Mouse (Mus musculus) brain, embryonic 14.5 days (tissue): ENCODE data around the gene Galntl5.

Experiments
- CTCF ChIP-seq: fragments of 200-500 bp; IDR thresholded peaks from 2 replicates; pipeline ENCODE4 v1.5.1; 2012; ENCODE audit warnings: inconsistent platforms, mild to moderate bottlenecking, moderate library complexity, borderline replicate concordance; ENCODE audit not compliant: insufficient read depth, insufficient read length; ENCODE audit errors: extremely low read depth
- POLR2A ChIP-seq: fragments of 200-500 bp; IDR thresholded peaks from 2 replicates; pipeline ENCODE4 v1.6.1; 2012; ENCODE audit warnings: mild to moderate bottlenecking, inconsistent platforms, borderline replicate concordance; ENCODE audit not compliant: poor library complexity, insufficient read depth, insufficient read length, severe bottlenecking; ENCODE audit errors: extremely low read depth

GRCm38 (mm10) chr5:25163938-25164337, 17.3 kb upstream of the Galntl5 start:
- TF ChIP-seq CTCF (no peak), POLR2A (no peak)
